Mouse (Mus musculus): ENCODE results near the gene Naa30. TPM values are rescaled to one million over a fixed set of nuclear protein-coding genes. Genes with fewer than 3 reads are reported as not detected.
A peak's percentile ranks its signal among the peaks of the same experiment; 100 is the strongest.

The Naa30 gene
- polyA plus RNA-seq, 1 experiment: 8.5 TPM

- H3K27me3 ChIP-seq (ENCODE audit: control insufficient read depth, insufficient read depth, insufficient read length): no peaks in the 10 kb centered on the region
- H3K36me3 ChIP-seq (ENCODE audit: control insufficient read depth, insufficient read depth): no peaks in the 10 kb centered on the region
- no peak overlapping the region for H3ac ChIP-seq (ENCODE audit: control insufficient read depth, insufficient read length, low read depth)
- H3K79me3 ChIP-seq (ENCODE audit: low read depth): no peaks in the 10 kb centered on the region
- TF ChIP-seq USF1 (IDR thresholded peaks at IDR 0.05; ENCODE audit: low read depth): no peak
- TF ChIP-seq CEBPB (IDR thresholded peaks at IDR 0.05; ENCODE audit: low read depth): no peak
- no peak for TF ChIP-seq MYOG (IDR thresholded peaks at IDR 0.05; ENCODE audit: control insufficient read depth, extremely low read depth, insufficient read length)
- TF ChIP-seq MYOD1 (IDR thresholded peaks at IDR 0.05; ENCODE audit: control insufficient read depth, insufficient read length, low read depth): no peak
- TF ChIP-seq FOSL1 (IDR thresholded peaks at IDR 0.05; ENCODE audit: insufficient read depth, low read length, poor library complexity, severe bottlenecking): no peak
- TF ChIP-seq MAX (IDR thresholded peaks at IDR 0.05): no peak
- TF ChIP-seq CTCF (IDR thresholded peaks at IDR 0.05; ENCODE audit: control insufficient read depth, insufficient read depth, insufficient read length): no peak
- H3K79me2 ChIP-seq (ENCODE audit: control insufficient read depth, insufficient read depth): no peaks in the 10 kb centered on the region
- no peak overlapping the region for H3K4me3 ChIP-seq (ENCODE audit: insufficient read depth, poor library complexity, severe bottlenecking)
Observed at GRCm38 (mm10) chr14:49140756-49141155, 31.3 kb upstream of the Naa30 start.

GRCm38 (mm10) chr14:49153801-49154200 is 18.2 kb upstream of the Naa30 start:
- Histone ChIP-seq H3ac (ENCODE audit: control insufficient read depth, insufficient read length, low read depth) (no peak overlapping the region), H3K79me3 (ENCODE audit: low read depth) (no peaks in the 10 kb centered on the region), H3K79me2 (ENCODE audit: control insufficient read depth, insufficient read depth) (no peaks in the 10 kb centered on the region), H3K36me3 (ENCODE audit: control insufficient read depth, insufficient read depth) (no peaks in the 10 kb centered on the region), H3K4me3 (ENCODE audit: insufficient read depth, poor library complexity, severe bottlenecking) (no peak overlapping the region), H3K27me3 (ENCODE audit: control insufficient read depth, insufficient read depth, insufficient read length) (peaks cover 7% of the 10 kb centered on the region)
- no peak for TF ChIP-seq MYOG (IDR thresholded peaks at IDR 0.05; ENCODE audit: control insufficient read depth, extremely low read depth, insufficient read length)
- TF ChIP-seq USF1 (IDR thresholded peaks at IDR 0.05; ENCODE audit: low read depth): no peak
- no peak for TF ChIP-seq CEBPB (IDR thresholded peaks at IDR 0.05; ENCODE audit: low read depth)
- TF ChIP-seq MAX (IDR thresholded peaks at IDR 0.05): no peak
- no peak for TF ChIP-seq FOSL1 (IDR thresholded peaks at IDR 0.05; ENCODE audit: insufficient read depth, low read length, poor library complexity, severe bottlenecking)
- no peak for TF ChIP-seq MYOD1 (IDR thresholded peaks at IDR 0.05; ENCODE audit: control insufficient read depth, insufficient read length, low read depth)
- TF ChIP-seq CTCF (IDR thresholded peaks at IDR 0.05; ENCODE audit: control insufficient read depth, insufficient read depth, insufficient read length): no peak

GRCm38 (mm10) chr14:49155572-49155971 is 16.5 kb upstream of the Naa30 start:
- H3K27me3 ChIP-seq (ENCODE audit: control insufficient read depth, insufficient read depth, insufficient read length): peaks cover 4% of the 10 kb centered on the region
- TF ChIP-seq CTCF (IDR thresholded peaks at IDR 0.05; ENCODE audit: control insufficient read depth, insufficient read depth, insufficient read length): no peak
- TF ChIP-seq MYOG (IDR thresholded peaks at IDR 0.05; ENCODE audit: control insufficient read depth, extremely low read depth, insufficient read length): no peak
- TF ChIP-seq CEBPB (IDR thresholded peaks at IDR 0.05; ENCODE audit: low read depth): no peak
- no peak for TF ChIP-seq MYOD1 (IDR thresholded peaks at IDR 0.05; ENCODE audit: control insufficient read depth, insufficient read length, low read depth)
- no peak for TF ChIP-seq USF1 (IDR thresholded peaks at IDR 0.05; ENCODE audit: low read depth)
- no peak for TF ChIP-seq MAX (IDR thresholded peaks at IDR 0.05)
- TF ChIP-seq FOSL1 (IDR thresholded peaks at IDR 0.05; ENCODE audit: insufficient read depth, low read length, poor library complexity, severe bottlenecking): no peak
- no peak overlapping the region for H3K4me3 ChIP-seq (ENCODE audit: insufficient read depth, poor library complexity, severe bottlenecking)
- no peak overlapping the region for H3ac ChIP-seq (ENCODE audit: control insufficient read depth, insufficient read length, low read depth)
- no peaks in the 10 kb centered on the region for H3K36me3 ChIP-seq (ENCODE audit: control insufficient read depth, insufficient read depth)
- H3K79me3 ChIP-seq (ENCODE audit: low read depth): no peaks in the 10 kb centered on the region
- no peaks in the 10 kb centered on the region for H3K79me2 ChIP-seq (ENCODE audit: control insufficient read depth, insufficient read depth)

GRCm38 (mm10) chr14:49158143-49158925 is 13.7 kb upstream of the Naa30 start:
- no peaks in the 10 kb centered on the region for H3K36me3 ChIP-seq (ENCODE audit: control insufficient read depth, insufficient read depth)
- no peak overlapping the region for H3ac ChIP-seq (ENCODE audit: control insufficient read depth, insufficient read length, low read depth)
- no peak overlapping the region for H3K4me3 ChIP-seq (ENCODE audit: insufficient read depth, poor library complexity, severe bottlenecking)
- TF ChIP-seq USF1 (IDR thresholded peaks at IDR 0.05; ENCODE audit: low read depth): no peak
- TF ChIP-seq MYOG (IDR thresholded peaks at IDR 0.05; ENCODE audit: control insufficient read depth, extremely low read depth, insufficient read length): no peak
- TF ChIP-seq FOSL1 (IDR thresholded peaks at IDR 0.05; ENCODE audit: insufficient read depth, low read length, poor library complexity, severe bottlenecking): no peak
- no peak for TF ChIP-seq CTCF (IDR thresholded peaks at IDR 0.05; ENCODE audit: control insufficient read depth, insufficient read depth, insufficient read length)
- no peak for TF ChIP-seq MYOD1 (IDR thresholded peaks at IDR 0.05; ENCODE audit: control insufficient read depth, insufficient read length, low read depth)
- TF ChIP-seq CEBPB (IDR thresholded peaks at IDR 0.05; ENCODE audit: low read depth): no peak
- TF ChIP-seq MAX (IDR thresholded peaks at IDR 0.05): no peak
- H3K79me2 ChIP-seq (ENCODE audit: control insufficient read depth, insufficient read depth): no peaks in the 10 kb centered on the region
- H3K79me3 ChIP-seq (ENCODE audit: low read depth): no peaks in the 10 kb centered on the region
- peaks cover 4% of the 10 kb centered on the region for H3K27me3 ChIP-seq (ENCODE audit: control insufficient read depth, insufficient read depth, insufficient read length)

- Histone ChIP-seq H3K27me3 (ENCODE audit: control insufficient read depth, insufficient read depth, insufficient read length) (no peaks in the 10 kb centered on the region), H3K36me3 (ENCODE audit: control insufficient read depth, insufficient read depth) (peaks cover 20% of the 10 kb centered on the region), H3K79me3 (ENCODE audit: low read depth) (peaks cover 32% of the 10 kb centered on the region), H3ac (ENCODE audit: control insufficient read depth, insufficient read length, low read depth) (no peak overlapping the region), H3K79me2 (ENCODE audit: control insufficient read depth, insufficient read depth) (peaks cover 40% of the 10 kb centered on the region), H3K4me3 (ENCODE audit: insufficient read depth, poor library complexity, severe bottlenecking) (peak overlapping the region; percentile 74)
- TF ChIP-seq MYOD1 (IDR thresholded peaks at IDR 0.05; ENCODE audit: control insufficient read depth, insufficient read length, low read depth) (no peak), CTCF (IDR thresholded peaks at IDR 0.05; ENCODE audit: control insufficient read depth, insufficient read depth, insufficient read length) (no peak), MAX (IDR thresholded peaks at IDR 0.05) (no peak), MYOG (IDR thresholded peaks at IDR 0.05; ENCODE audit: control insufficient read depth, extremely low read depth, insufficient read length) (no peak), USF1 (IDR thresholded peaks at IDR 0.05; ENCODE audit: low read depth) (no peak), FOSL1 (IDR thresholded peaks at IDR 0.05; ENCODE audit: insufficient read depth, low read length, poor library complexity, severe bottlenecking) (no peak), CEBPB (IDR thresholded peaks at IDR 0.05; ENCODE audit: low read depth) (no peak)
Observed at GRCm38 (mm10) chr14:49171286-49171685, 740 bp upstream of the Naa30 start.

All from C2C12 (cell line).